Mouse (Mus musculus): ENCODE results near the gene Fam206a. TPM values are rescaled to one million over a fixed set of nuclear protein-coding genes. Genes with fewer than 3 reads are reported as not detected.
A peak's percentile ranks its signal among the peaks of the same experiment; 100 is the strongest.

Gene Fam206a
- polyA plus RNA-seq, 1 experiment from 2014 or later: 28.6 TPM

DNA sequence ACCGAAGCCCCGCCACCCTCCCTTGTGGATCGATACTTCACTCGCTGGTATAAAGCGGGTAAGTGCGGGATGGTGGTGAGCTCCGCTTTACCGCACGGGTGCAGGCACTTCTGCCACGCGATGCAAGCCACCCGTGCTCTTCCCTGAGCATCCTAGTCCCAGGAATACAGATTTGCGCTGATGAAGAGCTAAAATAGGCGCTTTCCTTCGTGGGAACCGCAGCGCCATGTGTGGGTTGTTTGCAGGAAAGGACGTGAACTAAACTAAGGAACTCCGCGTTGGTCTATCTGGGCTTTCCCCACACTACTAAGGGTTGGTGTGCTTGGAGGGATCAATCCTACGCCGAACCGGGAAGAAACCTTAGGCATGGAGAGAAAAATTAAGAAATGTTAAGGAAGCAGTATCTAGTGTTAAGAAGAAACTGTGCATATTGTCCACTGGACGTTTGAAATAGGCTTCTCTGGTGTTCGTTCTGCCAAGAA lies 565 bp downstream of the Fam206a start:
- Histone ChIP-seq H3K27me3 (ENCODE audit: control insufficient read depth, insufficient read depth, low read length) (no peaks in the 10 kb centered on the region), H3K4me3 (ENCODE audit: low read depth, low read length) (peak overlapping the region; percentile 93), H3K9me3 (ENCODE audit: control insufficient read depth, low read length) (no peaks in the 10 kb centered on the region), H3K36me3 (ENCODE audit: control insufficient read depth, insufficient read depth, low read length) (peaks cover 17% of the 10 kb centered on the region), H3K4me1 (ENCODE audit: control insufficient read depth, insufficient read depth, low read length) (peaks cover 15% of the 10 kb centered on the region; the same call in 1 of the 2 replicates), H3K9ac (ENCODE audit: low read length) (peak overlapping the region; percentile 91), H3K27ac (replicated peaks; ENCODE audit: low read depth, low read length) (no peak overlapping the region), H3K4me2 (ENCODE audit: low read depth, severe bottlenecking) (peak overlapping the region; percentile 76)
- 2% methylated on average over 25 of the region's 25 CpGs for WGBS
- DNase-seq (ENCODE audit: low spot score): no peak
- ATAC-seq (ENCODE audit: insufficient number of reproducible peaks, low FRiP score, low TSS enrichment, low read depth): 0 out of 2 replicates have a peak, but pooled peaks have one; percentile 37

DNA sequence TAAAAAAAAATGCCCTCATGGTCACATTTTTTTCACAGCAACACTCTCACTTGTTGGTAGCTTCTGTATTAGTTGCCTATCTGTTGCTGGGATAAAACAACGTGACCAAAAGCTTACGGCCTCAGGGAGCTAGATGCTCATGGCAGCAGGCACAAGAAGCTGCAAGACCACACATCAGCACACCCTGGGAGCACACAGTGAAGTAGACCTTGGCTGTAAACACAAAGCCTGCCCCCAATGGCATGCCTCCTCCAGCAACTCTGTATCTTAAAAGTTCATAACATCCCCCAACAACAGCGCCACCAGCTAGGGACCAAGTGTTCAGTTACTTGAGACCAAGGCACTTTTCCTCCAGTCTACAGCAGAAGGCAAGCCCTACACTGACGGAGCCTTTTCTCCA lies 6.9 kb downstream of the Fam206a start:
- Histone ChIP-seq H3K4me2 (ENCODE audit: low read depth, severe bottlenecking) (no peak overlapping the region), H3K27me3 (ENCODE audit: control insufficient read depth, insufficient read depth, low read length) (no peaks in the 10 kb centered on the region), H3K9me3 (ENCODE audit: control insufficient read depth, low read length) (no peaks in the 10 kb centered on the region), H3K36me3 (ENCODE audit: control insufficient read depth, insufficient read depth, low read length) (peaks cover 15% of the 10 kb centered on the region), H3K9ac (ENCODE audit: low read length) (no peak overlapping the region), H3K27ac (replicated peaks; ENCODE audit: low read depth, low read length) (no peak overlapping the region), H3K4me1 (ENCODE audit: control insufficient read depth, insufficient read depth, low read length) (no peaks in the 10 kb centered on the region), H3K4me3 (ENCODE audit: low read depth, low read length) (no peak overlapping the region)
- 72% methylated on average over 4 of the region's 4 CpGs for WGBS
- ATAC-seq (ENCODE audit: insufficient number of reproducible peaks, low FRiP score, low TSS enrichment, low read depth) (no peak), DNase-seq (ENCODE audit: low spot score) (no peak)

DNA sequence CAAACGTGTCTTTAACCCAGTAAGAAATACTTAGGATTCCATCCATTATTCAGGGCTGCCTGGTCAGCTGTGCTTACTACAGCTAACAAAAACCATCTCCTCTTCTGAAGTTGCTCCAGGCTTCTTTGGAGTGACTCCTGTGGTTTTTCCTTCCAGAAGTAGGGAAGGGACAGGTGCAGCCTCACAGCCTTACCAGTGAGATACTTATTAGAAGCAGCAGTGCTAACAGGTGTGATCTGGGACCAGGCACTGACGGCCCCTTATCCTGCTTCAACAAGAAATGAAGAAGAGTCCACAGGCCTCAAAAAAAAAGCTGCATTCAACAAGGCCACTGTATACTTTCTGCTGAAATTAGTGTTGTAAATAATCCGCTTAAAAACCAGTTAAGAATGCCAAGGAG lies 9.5 kb downstream of the Fam206a start:
- peaks cover 6% of the 10 kb centered on the region; the same call in 1 of the 2 replicates for H3K4me1 ChIP-seq (ENCODE audit: control insufficient read depth, insufficient read depth, low read length)
- no peak overlapping the region for H3K27ac ChIP-seq (replicated peaks; ENCODE audit: low read depth, low read length)
- no peak for DNase-seq (ENCODE audit: low spot score)
- H3K4me3 ChIP-seq (ENCODE audit: low read depth, low read length): no peak overlapping the region
- peaks cover 6% of the 10 kb centered on the region for H3K36me3 ChIP-seq (ENCODE audit: control insufficient read depth, insufficient read depth, low read length)
- 74% methylated on average over 3 of the region's 3 CpGs for WGBS
- no peak overlapping the region for H3K9ac ChIP-seq (ENCODE audit: low read length)
- ATAC-seq (ENCODE audit: insufficient number of reproducible peaks, low FRiP score, low TSS enrichment, low read depth): no peak
- no peaks in the 10 kb centered on the region for H3K9me3 ChIP-seq (ENCODE audit: control insufficient read depth, low read length)
- no peak overlapping the region for H3K4me2 ChIP-seq (ENCODE audit: low read depth, severe bottlenecking)
- H3K27me3 ChIP-seq (ENCODE audit: control insufficient read depth, insufficient read depth, low read length): no peaks in the 10 kb centered on the region

GRCm38 (mm10) chr4:56812096-56812495 lies 10.0 kb downstream of the Fam206a start:
- ATAC-seq (ENCODE audit: insufficient number of reproducible peaks, low FRiP score, low TSS enrichment, low read depth) (no peak), DNase-seq (ENCODE audit: low spot score) (no peak)
- H3K4me3 ChIP-seq (ENCODE audit: low read depth, low read length): no peak overlapping the region
- no peak overlapping the region for H3K27ac ChIP-seq (replicated peaks; ENCODE audit: low read depth, low read length)
- H3K36me3 ChIP-seq (ENCODE audit: control insufficient read depth, insufficient read depth, low read length): peaks cover 3% of the 10 kb centered on the region; the same call in 1 of the 2 replicates
- WGBS: 86% methylated on average over 4 of the region's 4 CpGs
- H3K4me1 ChIP-seq (ENCODE audit: control insufficient read depth, insufficient read depth, low read length): peaks cover 6% of the 10 kb centered on the region; the same call in 1 of the 2 replicates
- H3K9me3 ChIP-seq (ENCODE audit: control insufficient read depth, low read length): no peaks in the 10 kb centered on the region
- H3K4me2 ChIP-seq (ENCODE audit: low read depth, severe bottlenecking): no peak overlapping the region
- no peaks in the 10 kb centered on the region for H3K27me3 ChIP-seq (ENCODE audit: control insufficient read depth, insufficient read depth, low read length)
- no peak overlapping the region for H3K9ac ChIP-seq (ENCODE audit: low read length)

GRCm38 (mm10) chr4:56815131-56815530 lies 13.0 kb downstream of the Fam206a start:
- H3K4me2 ChIP-seq (ENCODE audit: low read depth, severe bottlenecking): no peak overlapping the region
- H3K27me3 ChIP-seq (ENCODE audit: control insufficient read depth, insufficient read depth, low read length): no peaks in the 10 kb centered on the region
- 55% methylated on average over 8 of the region's 8 CpGs for WGBS
- H3K27ac ChIP-seq (replicated peaks; ENCODE audit: low read depth, low read length): no peak overlapping the region
- no peak overlapping the region for H3K4me3 ChIP-seq (ENCODE audit: low read depth, low read length)
- no peaks in the 10 kb centered on the region for H3K9me3 ChIP-seq (ENCODE audit: control insufficient read depth, low read length)
- DNase-seq (ENCODE audit: low spot score) (peak; percentile 71), ATAC-seq (ENCODE audit: insufficient number of reproducible peaks, low FRiP score, low TSS enrichment, low read depth) (peak; percentile 44; the same call in 1 of the 2 replicates)
- H3K9ac ChIP-seq (ENCODE audit: low read length): no peak overlapping the region
- peaks cover 6% of the 10 kb centered on the region; the same call in 1 of the 2 replicates for H3K4me1 ChIP-seq (ENCODE audit: control insufficient read depth, insufficient read depth, low read length)
- H3K36me3 ChIP-seq (ENCODE audit: control insufficient read depth, insufficient read depth, low read length): no peaks in the 10 kb centered on the region

DNA sequence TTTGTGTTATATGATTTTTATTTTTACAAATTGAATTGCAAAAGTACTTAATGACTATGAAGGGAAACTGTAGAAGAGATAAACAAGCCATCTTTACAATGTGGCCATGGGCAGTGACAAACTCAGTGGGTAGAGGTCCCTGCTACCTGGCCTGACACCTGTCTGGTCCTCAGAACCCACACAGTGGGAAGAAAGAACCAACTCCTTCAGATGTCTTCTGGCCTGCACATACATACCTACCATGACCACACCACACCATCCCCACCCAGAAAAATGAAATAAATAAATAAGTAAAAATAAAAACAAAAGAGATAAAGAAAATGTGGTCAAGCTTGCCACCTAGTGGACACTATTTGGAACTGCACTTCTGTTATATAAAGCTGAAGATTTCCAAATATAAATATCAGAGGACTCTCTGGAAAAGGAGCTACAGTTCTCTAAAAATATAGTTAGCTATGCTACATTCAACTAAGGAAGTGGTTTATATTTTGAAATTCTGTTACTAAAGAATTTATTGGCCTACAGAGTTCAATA lies 17.9 kb downstream of the Fam206a start:
- DNase-seq (ENCODE audit: low spot score): no peak
- Histone ChIP-seq H3K27ac (replicated peaks; ENCODE audit: low read depth, low read length) (no peak overlapping the region), H3K9me3 (ENCODE audit: control insufficient read depth, low read length) (no peaks in the 10 kb centered on the region), H3K4me2 (ENCODE audit: low read depth, severe bottlenecking) (no peak overlapping the region), H3K4me3 (ENCODE audit: low read depth, low read length) (no peak overlapping the region), H3K4me1 (ENCODE audit: control insufficient read depth, insufficient read depth, low read length) (peaks cover 4% of the 10 kb centered on the region; the same call in 1 of the 2 replicates), H3K27me3 (ENCODE audit: control insufficient read depth, insufficient read depth, low read length) (no peaks in the 10 kb centered on the region), H3K36me3 (ENCODE audit: control insufficient read depth, insufficient read depth, low read length) (0 out of 2 replicates have a peak, but pooled peaks cover 2% of the 10 kb centered on the region), H3K9ac (ENCODE audit: low read length) (no peak overlapping the region)
- ATAC-seq (ENCODE audit: insufficient number of reproducible peaks, low FRiP score, low TSS enrichment, low read depth): no peak

DNA sequence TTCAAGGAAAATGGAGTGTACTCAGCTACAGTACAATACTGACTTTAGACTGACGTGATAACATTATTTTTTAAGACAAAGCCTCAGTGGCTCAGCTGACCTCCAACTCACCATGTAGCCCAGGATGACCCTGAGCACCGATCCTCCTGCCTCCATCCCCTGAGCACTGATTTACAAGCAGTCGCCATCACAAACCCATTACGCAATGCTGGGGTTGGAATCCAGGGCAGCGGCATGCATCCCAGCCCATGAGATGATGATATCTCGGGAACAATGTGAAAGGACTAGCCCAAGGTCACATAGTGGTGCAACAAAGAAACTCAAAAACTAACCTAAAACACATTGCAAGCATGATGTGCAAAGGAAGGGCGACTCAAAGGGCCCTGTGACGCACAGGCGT lies 22.1 kb downstream of the Fam206a start:
- Histone ChIP-seq H3K27ac (replicated peaks; ENCODE audit: low read depth, low read length) (no peak overlapping the region), H3K36me3 (ENCODE audit: control insufficient read depth, insufficient read depth, low read length) (0 out of 2 replicates have a peak, but pooled peaks cover 2% of the 10 kb centered on the region), H3K9me3 (ENCODE audit: control insufficient read depth, low read length) (no peaks in the 10 kb centered on the region), H3K4me2 (ENCODE audit: low read depth, severe bottlenecking) (no peak overlapping the region), H3K4me1 (ENCODE audit: control insufficient read depth, insufficient read depth, low read length) (no peaks in the 10 kb centered on the region), H3K4me3 (ENCODE audit: low read depth, low read length) (no peak overlapping the region), H3K9ac (ENCODE audit: low read length) (no peak overlapping the region), H3K27me3 (ENCODE audit: control insufficient read depth, insufficient read depth, low read length) (no peaks in the 10 kb centered on the region)
- DNase-seq (ENCODE audit: low spot score): no peak
- ATAC-seq (ENCODE audit: insufficient number of reproducible peaks, low FRiP score, low TSS enrichment, low read depth): no peak
- 92% methylated on average over 9 of the region's 9 CpGs for WGBS

DNA sequence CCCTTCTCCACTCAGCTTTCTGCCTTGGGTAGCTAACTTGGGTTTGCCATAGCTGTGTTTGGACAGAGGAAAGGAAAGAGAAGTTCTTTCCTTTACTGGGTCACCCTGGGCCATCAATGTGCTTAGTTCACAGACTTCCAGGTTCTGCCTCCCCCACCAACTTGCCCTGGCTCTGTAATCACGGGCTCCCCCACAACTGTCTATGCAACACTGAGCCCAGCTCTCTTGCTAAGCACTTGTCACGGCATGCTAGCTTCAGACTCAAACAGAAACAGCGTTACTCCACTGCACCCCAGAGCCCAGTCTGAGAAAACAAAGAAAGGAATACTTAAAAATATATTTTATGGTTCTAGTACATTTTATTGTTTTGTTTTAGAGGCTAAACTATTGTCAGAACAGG lies 26.8 kb downstream of the Fam206a start:
- H3K9ac ChIP-seq (ENCODE audit: low read length): no peak overlapping the region
- H3K36me3 ChIP-seq (ENCODE audit: control insufficient read depth, insufficient read depth, low read length): 0 out of 2 replicates have a peak, but pooled peaks cover 3% of the 10 kb centered on the region
- 82% methylated on average over 3 of the region's 3 CpGs for WGBS
- DNase-seq (ENCODE audit: low spot score) (no peak), ATAC-seq (ENCODE audit: insufficient number of reproducible peaks, low FRiP score, low TSS enrichment, low read depth) (no peak)
- no peak overlapping the region for H3K4me3 ChIP-seq (ENCODE audit: low read depth, low read length)
- no peaks in the 10 kb centered on the region for H3K4me1 ChIP-seq (ENCODE audit: control insufficient read depth, insufficient read depth, low read length)
- H3K4me2 ChIP-seq (ENCODE audit: low read depth, severe bottlenecking): no peak overlapping the region
- H3K9me3 ChIP-seq (ENCODE audit: control insufficient read depth, low read length): no peaks in the 10 kb centered on the region
- H3K27ac ChIP-seq (replicated peaks; ENCODE audit: low read depth, low read length): no peak overlapping the region
- no peaks in the 10 kb centered on the region for H3K27me3 ChIP-seq (ENCODE audit: control insufficient read depth, insufficient read depth, low read length)

- DNase-seq (ENCODE audit: low spot score) (no peak), ATAC-seq (ENCODE audit: insufficient number of reproducible peaks, low FRiP score, low TSS enrichment, low read depth) (no peak; the same call in 1 of the 2 replicates)
- H3K4me1 ChIP-seq (ENCODE audit: control insufficient read depth, insufficient read depth, low read length): no peaks in the 10 kb centered on the region
- no peak overlapping the region for H3K9ac ChIP-seq (ENCODE audit: low read length)
- H3K4me3 ChIP-seq (ENCODE audit: low read depth, low read length): no peak overlapping the region
- no peak overlapping the region for H3K4me2 ChIP-seq (ENCODE audit: low read depth, severe bottlenecking)
- 0 out of 2 replicates have a peak, but pooled peaks cover 3% of the 10 kb centered on the region for H3K36me3 ChIP-seq (ENCODE audit: control insufficient read depth, insufficient read depth, low read length)
- H3K27me3 ChIP-seq (ENCODE audit: control insufficient read depth, insufficient read depth, low read length): no peaks in the 10 kb centered on the region
- H3K9me3 ChIP-seq (ENCODE audit: control insufficient read depth, low read length): no peaks in the 10 kb centered on the region
- WGBS: 70% methylated on average over 7 of the region's 7 CpGs
- no peak overlapping the region for H3K27ac ChIP-seq (replicated peaks; ENCODE audit: low read depth, low read length)
Measured at GRCm38 (mm10) chr4:56829511-56829921, 27.4 kb downstream of the Fam206a start.

Data from limb, embryonic 11.5 days (tissue).